Mouse (Mus musculus) urinary bladder, postnatal 4 days (tissue): ENCODE measurements around the gene Psma3.

Experiments
- DNase-seq, 2 experiments: peaks; one replicate each; pipeline ENCODE4 v3.0.0; 2021 to 2022; ENCODE audit warnings: low spot score in 2 of 2

The Psma3 gene

DNA sequence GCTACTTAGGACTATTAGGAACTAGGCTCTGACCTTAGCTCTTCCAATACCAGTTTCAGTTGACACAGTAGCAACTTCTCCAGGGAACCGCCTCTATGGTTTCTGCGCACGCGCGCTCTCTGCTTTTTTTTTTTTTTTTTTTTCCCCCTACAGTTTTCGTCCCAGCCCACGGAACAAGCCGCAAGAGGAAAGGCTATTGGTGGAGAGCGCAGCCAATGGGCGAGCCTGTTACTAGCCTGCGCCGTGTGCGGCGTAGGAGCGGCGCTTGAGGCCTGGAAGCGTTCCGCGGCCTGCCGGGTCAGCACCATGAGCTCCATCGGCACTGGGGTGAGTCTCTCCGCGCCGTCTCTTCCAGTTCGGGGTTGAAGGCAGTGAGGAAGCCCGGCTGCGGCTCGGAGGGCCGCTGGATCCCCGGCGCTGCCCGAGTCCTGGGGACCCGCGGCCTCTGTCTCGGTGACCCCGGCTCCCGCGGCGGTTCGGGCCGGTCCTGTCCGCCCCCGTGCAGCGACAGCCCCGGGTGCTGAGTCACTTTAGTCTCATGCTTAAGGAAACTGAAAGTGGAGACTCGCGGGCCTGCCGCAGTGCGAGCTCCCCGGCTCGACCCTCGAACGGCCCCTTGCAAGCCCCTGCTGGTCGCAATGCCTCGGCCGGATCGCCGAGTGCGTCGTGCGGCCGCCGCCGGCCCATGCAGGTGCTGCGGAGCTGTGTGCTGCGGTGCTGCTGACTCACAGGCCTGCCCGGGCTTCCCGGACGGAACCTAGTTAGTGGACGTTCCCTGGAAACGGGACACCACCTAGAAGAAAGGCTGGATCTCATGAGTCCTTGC, at the start of gene Psma3:
TSS of gene Psma3 (plus strand) at position 181 of the 826 bp plus-strand sequence.
- peak; percentile 87 to 89 for DNase-seq

DNA sequence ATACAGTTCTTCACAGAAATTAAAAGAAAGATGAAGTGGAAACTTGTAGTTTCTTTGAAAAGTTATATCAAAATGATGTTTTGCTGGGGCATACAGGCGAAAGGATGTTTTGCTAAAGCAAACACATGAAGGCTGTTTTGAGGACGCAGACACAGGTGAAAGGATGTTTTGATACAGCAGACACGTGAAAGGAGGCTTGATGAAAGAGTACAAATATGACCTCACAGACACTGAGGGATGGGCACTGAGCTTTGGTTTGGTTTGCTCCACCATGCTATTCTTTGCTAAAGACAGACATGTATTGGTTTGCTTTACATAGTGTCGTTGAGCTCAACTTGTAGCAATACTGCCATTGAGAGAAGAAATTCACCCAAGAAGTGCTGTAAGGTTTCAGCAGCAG, 44.6 kb upstream of the Psma3 start:
- no peak for DNase-seq

DNA sequence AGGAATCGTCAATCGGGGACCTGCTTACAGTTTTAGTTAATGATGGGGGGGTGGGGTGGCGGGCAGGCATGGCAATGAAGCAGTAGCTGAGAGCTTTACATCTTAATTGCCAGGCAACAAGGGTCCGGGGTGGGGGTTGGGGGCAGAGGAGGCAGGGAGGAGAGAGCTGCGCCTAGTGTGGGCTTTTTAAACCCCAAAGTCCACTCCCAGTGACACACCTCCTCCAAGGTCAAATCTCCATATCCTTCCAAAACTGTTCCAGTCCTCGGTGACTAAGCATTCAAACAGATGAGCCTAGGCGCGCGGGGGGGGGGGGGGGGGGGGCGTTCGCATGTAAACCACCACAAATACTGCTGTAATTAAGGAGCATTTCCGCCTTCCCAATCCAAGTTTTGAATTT, 37.3 kb upstream of the Psma3 start:
- DNase-seq, result no peak

DNA sequence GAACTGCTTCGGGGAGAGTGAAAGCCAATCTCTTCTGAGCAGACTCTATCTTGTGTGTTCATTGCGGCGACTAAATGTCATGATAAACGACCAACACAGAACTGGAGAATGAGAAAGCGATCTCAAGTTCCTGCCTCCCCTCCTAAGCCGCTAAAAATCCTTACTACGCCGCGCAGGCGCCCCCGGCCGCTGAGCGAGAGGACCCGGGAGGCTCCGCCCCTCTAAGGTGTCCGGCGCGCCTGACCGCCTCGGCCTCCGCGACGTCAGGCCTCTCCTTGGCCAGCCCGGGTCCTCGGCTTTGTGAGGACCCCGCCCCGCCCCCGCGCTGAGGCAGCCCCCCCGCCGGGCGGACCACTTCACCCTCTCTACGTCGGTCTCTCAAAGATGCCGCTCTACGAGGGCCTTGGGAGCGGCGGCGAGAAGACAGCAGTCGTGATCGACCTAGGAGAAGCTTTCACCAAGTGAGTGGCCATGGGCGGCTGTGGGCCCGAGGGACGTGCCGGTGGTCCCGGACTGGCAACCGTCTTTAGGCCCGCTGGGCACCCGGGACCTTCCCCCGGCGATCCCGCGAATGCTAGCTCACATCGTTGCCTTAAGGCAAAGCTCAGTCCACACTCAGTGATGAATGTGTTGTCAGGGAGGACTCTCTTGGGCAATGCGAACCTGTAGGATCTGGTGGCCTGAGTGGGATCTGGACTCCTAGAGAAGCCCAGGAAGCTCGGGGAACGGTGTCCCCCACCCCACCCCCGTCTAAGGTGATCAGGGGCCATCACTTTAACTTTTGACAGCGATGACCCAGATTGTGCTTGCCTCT, 36.6 kb upstream of the Psma3 start, which contains the start of gene Actr10:
TSS of gene Actr10 (plus strand) at position 287 of the 814 bp plus-strand sequence.
- DNase-seq, result peak; percentile 91 to 93

DNA sequence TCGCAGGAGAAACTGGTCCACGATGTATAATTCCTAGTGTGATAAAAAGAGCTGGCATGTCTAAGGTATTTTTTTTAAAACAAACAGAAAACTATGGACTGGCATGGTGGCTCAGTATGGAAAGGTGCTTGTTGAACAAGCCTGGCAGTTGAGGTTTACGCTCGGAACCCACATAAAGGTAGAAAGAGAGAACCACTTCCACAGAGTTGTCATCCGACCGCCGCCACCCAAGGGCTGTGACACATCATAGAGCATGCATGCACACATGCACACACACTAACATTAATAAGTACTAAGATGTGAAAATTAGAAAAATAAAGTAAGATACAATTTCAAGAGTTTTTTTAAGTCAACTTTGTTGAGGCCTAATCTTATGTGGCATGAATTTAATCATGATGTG, 33.6 kb upstream of the Psma3 start:
- no peak for DNase-seq

DNA sequence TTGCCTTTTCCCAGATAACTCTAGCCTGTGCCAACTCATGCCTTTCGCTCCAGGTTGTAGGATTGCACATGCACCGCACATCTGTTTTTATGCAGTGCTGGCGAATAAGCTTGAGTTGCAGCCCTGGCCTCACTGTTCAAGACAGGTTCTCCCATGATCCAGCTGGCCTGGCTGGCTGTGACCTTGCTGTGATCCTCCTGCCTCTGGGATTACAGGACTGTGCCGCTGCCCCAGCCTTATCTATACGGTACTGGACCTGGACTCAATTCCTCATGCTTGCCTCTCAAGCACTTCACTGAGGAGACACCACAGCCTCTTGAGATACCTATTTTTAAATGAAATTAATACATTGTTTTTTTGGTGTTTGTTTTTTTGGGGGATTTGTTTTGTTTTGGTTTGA, 30.2 kb upstream of the Psma3 start:
- DNase-seq, result no peak

DNA sequence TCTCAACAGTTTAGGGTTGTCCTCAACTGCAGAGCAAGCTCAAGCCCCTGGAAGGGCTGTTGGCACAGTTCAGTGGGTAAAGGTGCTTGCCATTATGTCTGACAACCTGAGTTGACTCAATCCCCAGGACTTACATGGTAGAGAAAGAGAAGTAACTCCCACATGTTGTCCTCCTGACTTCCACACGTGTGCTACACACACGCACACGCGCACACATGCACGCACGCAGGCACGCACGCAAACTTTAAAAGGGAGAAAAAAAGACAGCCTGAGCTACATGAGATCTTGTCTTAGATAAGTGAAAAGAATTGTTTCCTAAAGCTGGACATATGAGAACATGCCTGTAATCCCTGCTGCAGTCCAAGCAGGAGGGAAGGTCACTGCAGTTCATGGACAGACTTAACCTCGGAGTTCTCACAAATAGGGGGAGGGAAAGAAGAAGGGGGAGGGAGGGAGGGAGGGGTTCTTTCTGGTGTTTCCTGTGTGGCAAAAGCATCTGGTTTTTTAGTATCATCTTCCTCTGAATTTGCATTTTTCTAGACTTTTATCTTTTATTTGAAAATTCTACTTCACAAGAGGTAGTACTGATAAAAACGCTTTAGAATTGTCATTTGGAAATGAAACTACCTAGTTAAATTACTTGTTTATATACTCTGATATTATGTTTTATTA, 27.7 kb upstream of the Psma3 start:
- DNase-seq, result no peak

DNA sequence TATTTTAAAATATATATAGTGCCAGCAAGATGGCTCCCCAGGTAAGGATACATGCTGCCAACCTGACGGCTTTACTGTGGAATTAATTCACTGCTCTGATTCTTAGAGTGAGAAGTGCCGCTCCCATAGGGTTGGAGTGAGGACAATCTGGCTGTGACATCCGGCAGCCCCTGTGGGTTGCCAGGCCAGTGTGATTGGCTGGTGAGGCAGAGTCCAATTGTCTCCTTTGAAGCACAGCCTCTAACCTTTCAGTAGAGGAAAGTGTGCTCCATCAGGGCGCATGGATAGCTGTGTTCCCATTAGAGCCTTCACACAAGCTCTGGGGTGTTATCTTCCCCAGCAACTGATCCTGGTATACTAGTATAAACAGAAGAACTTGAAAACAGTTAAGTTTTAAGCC, 15.8 kb upstream of the Psma3 start:
- DNase-seq, result no peak

DNA sequence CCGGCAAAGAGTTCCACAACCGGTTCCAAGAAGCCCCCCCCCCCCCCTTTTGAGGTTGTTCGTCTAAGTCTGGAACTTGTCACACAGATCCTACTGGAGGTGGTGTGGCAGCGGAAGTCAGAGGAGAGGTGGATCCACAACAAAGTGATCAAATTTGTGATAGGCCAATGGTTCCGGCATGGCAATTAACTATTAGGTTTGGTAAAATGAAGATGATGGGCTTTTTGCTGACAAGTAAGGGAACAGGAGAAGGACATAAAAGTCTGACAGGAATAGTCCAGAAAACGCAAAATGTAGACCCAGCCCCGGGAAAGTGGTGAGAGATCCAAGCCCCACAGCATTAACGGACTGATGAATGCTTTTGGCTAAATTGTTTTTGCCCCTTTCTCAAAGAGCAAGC, 6.8 kb upstream of the Psma3 start:
- no peak for DNase-seq

DNA sequence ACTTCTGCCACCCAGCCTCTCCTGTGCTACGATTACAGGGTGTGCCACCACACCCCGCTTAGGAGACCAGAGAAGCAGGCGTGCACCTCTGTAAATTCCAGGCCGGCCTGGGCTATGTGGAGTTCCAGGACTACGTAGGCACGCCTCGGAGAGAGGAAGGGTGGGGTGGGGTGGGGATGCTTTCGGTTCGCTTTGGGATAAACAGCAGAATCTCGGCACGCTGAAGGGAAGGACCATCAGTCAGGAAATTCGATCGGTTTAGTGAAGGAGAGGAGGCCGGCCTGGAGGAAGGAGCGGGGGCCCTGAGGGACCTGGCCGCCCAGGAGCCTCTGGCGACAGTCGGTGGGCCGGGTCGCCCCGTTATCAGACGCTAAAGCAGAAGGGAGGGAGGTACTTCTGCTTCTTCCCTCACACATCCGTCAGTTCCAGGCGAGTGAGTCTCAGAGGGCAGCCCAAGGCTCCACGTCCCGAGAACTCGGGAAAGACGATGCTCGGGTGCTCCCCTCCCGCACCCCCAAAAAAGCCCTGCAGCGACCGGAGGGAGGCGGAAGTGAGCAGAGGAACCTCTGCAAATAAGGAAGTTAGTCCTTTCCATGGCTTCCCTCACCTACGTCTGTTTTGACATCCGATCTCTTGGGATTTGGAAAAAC, 6.2 kb upstream of the Psma3 start:
- DNase-seq, result peak; percentile 77 to 80

DNA sequence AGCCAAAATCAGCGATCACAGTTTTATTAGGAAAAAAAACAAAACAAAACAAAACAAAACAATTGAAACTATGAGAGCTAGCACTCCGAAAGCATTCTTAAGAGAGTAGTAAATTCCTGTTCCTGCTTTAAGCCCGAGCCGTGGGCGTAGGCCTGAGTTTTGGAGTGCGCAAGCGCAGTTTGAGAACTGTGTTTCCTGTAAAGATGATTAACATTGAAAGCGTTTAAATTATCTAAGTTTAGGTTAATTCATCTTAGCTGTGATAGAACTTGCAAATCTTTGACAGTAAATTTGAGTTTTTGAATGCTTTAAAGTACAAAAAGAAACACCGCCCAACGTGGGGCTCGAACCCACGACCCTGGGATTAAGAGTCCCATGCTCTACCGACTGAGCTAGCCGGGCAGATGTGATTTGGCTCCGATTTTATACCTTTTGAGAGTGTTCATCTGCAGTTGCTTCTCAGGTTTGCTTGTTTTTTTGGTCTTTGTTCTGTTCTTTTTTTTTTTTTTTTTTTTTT, 5.6 kb upstream of the Psma3 start:
- peak; percentile 77 to 87 for DNase-seq

DNA sequence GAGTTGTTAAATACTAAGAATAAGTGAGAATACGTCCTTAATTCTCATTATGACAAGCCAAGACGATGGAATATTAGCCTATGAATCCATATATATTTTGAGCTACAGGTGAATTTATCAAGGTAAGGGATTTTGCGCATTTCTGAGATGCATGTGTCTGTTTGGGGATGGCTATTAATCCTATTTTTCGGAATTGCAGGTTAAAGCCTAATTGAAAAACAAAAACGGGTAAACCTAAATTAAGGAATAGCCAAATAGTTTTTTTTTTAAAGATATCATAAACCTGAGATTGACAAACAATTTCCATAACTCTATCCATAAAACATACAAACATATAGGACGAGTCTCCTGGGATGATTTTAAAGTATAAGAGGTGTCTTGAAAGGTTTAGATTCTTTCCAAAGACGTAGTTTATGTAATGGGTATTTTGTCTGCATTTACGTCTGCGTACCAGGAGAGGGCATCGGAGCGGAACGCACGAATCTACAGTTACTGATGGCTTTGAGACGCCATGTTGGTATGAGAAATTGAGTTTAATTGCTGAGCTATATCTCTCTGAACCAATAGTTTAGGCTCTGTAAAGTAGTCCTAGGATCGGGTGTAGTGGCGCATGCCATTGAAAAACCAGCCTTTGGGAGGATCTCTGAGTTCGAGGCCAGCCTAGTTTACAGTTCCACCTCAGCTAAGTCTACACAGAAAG, 4.8 kb upstream of the Psma3 start:
- DNase-seq, result peak in 1 of 2 experiments; percentile 30

DNA sequence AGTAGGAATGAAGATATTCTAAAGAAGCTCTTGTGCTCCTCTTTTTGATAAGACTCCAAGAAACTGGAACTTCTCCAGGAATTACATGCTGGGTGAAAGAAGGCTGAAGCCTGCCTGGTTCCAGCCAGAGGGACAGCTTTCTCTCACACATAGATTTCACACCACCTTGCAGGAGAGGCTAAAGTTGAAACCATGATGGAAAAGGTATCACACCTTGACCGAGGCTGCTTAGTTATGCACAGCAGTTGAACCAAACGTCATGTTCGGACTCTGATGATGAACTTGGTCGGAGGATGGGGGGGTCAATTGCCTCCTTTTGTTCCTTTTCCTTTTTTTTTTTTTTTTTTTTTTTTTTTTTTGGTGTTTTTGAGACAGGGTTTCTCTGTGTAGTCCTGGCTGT, 590 bp upstream of the Psma3 start:
- no peak for DNase-seq

DNA sequence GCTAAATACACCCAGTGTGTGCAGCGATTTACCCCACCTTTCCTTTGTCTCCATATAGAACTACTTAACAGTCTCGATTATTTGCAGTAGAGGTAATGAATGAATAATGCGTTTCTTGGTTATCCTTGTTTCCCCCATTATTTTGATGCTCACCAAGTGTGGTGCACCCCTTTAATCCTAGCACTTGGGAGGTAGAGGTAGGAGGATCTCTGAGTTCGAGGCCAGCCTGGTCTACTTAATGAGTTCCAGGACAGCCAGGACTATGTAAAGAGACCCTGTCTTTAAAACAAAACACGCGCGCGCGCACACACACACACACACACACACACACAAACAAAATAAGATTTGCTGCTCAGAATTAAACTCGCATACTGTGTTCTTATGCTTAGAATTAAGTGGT, 985 bp downstream of the Psma3 start:
- no peak for DNase-seq

DNA sequence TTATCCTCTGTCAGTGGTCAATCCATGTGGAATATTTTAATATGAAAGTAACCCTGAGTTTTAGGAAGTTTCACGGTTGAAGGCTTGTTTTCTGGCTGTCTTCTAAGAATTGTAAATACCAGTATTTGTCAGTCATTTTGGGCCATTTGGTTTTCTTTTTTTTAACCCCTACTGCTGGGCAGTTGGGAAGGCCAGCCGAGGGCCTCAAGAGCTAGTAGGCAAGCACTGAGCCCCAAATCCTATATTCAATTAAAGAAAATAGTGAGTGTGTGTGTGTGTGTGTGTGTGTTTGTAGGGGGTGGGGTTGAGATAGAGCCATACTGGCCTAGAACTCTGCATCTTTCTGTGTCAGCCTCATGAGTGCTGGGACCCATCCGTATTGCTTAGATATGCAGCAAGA, 1.5 kb downstream of the Psma3 start:
- DNase-seq, result no peak

DNA sequence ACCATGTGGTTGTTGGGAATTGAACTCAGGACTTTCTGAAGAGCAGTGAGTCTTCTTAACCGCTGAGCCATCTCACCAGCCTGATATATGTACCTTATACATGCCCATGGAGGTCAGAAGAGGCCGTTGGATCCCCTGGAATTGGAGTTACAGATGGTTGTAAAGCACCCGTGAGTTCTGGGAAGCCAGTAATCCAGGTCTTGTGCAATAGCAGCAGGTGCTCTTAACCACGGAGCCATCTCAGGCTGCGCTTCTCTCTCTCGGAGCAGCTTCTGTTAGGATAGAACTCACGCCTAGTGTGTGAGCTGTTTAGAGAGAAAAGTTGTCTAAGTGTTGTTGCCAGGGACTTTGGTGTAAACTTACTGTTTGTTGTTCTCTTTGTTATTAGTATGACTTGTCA, 3.9 kb downstream of the Psma3 start:
- DNase-seq, result no peak

DNA sequence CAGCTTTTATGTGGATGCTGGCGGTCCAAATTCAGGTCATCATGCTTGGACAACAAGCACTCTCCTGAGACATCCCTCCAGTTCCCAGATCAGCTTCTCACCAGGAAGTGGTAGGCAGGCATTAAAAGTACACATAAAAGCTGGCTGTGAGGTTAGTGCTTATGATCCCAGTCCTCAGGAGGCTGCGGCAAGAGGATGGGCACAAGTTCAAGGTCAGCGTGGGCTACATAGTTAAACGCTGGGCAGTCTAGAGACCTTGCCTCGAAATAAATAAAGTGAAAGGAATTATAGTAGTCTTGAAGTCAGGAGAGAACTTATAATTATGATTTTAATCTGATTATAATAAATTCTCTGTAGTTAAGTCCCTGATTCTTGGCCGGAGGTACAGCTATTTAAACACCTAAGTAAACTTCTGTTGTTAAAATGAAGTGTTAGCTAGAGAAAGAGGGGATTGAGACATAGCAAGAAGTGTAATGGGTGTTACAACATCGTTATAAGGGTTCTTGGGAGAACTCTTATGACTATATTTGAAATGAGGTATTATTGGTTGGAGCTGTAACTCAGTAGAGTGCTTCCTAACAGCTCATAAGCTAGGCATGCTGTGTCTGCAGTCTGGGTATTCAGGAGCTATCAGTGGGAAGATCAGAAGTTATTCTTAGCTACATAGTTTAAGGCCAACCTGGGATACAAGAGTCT, 10.6 kb downstream of the Psma3 start:
- DNase-seq, result no peak

DNA sequence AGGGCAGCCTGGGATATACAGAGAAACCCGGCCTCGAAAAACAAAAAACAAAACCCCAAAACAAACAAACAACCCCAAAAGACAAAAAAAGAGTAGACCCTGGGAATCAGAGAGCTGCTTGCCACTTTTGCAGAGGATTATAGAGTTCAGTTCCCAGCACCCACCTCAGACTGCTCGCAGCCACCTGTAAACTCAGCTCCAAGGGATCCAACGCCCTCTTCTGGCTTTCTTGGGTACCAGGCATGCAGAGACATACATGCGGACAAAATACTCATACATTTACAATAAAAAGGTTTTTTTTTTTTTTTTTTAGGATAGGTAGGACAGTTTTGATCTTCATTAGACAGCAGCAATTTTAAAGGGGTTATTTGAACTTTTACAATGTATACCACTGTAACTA, 22.8 kb downstream of the Psma3 start:
- no peak for DNase-seq

DNA sequence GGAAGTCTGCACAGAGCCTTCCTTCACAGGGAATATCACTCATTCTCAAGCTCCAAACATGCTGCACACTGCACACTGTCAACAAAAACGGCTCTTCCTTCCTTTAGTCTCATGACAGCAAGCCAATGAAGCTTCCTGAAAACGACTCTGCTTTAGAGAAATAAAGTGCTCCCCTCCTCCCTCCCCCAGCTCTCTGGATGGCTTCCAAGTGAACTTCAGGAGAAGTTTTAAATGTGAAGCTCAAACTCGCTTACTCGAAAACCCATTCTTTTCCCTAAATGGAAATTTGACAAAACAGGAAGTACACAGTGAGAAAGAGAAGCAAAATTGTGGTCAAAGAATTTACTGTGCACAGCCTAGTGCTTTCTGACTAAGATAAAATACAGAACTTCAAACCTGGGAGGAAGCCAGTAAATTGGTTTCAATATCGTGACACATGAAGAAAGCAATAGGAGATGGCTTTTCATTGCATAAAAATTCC, 25.0 kb downstream of the Psma3 start:
- DNase-seq, result no peak

DNA sequence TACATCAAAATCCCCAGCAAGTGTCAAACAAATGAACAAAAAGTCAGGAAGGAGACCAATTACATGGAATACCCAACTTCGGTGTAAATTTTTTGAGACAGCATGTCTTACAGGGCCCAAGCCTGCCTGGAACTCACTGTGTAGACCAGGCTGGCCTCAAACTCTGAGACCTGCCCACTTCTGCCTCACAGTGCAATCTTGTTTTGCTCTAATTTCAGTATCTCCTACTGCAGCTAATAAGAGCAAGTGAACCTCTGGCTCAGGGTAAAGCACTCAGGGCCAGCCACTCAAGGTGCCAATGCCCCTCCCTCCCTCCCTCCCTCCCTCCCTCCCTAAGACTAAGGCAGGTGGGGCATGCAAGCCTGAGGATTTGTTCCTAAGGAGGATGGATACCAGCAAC, 25.9 kb downstream of the Psma3 start:
- DNase-seq, result no peak
